Comparison of ENCODE assay signal across 9 mouse cellular contexts in genomic region chr5:124051899-124052491, GRCm38 (mm10). TPM values are rescaled to one million over a fixed set of nuclear protein-coding genes. Genes with fewer than 3 reads are reported as not detected.
DNase-seq lines count a peak whose midpoint lies in the region; ATAC-seq lines count a peak whose summit lies in the region.
"Had no signal": no experiment of that assay in that cellular context is flagged by ENCODE, and none has a peak within 500 bp of the region (broad histone marks: within the 10 kb centered on the region; RNA-seq: fewer than 3 reads in every experiment).

No protein-coding gene starts in this region.

- peak overlapping the region; percentile 59 for H3K4me2 ChIP-seq in heart, embryonic 13.5 days
- no peak overlapping the region for H3K4me2 ChIP-seq in lung, embryonic 15.5 days
- H3K4me2 ChIP-seq in stomach, embryonic 16.5 days (ENCODE audit: low read depth, low read length): no peak overlapping the region; the same call in 1 of the 2 replicates

- peaks cover 35% of the 10 kb centered on the region for H3K4me1 ChIP-seq in heart, embryonic 13.5 days
- peaks cover 14% of the 10 kb centered on the region; the same call in 1 of the 2 replicates for H3K4me1 ChIP-seq in lung, embryonic 15.5 days
- peaks cover 29% of the 10 kb centered on the region for H3K4me1 ChIP-seq in stomach, embryonic 16.5 days (ENCODE audit: control insufficient read depth, insufficient read depth, low read length)

- DNase-seq in heart, postnatal 36 days: no peak
- DNase-seq in c-Kit-positive CD71-negative TER-119-negative erythroid progenitor cells, embryonic 14.5 days (ENCODE audit: low read depth): peak; percentile 75
- DNase-seq in frontal cortex, postnatal 10 days (ENCODE audit: low spot score in 2 of 2): no peak
- no peak for DNase-seq in gastrocnemius, postnatal 36 days
- DNase-seq in testis, postnatal 14 days (ENCODE audit: low spot score): no peak

- H3K4me3 ChIP-seq in heart, embryonic 13.5 days: peak overlapping the region; percentile 32
- no peak overlapping the region for H3K4me3 ChIP-seq in lung, embryonic 15.5 days
- H3K4me3 ChIP-seq in stomach, embryonic 16.5 days (replicated peaks; ENCODE audit: low read length): no peak overlapping the region

- H3K9ac ChIP-seq in heart, embryonic 13.5 days: no peak overlapping the region; the same call in 1 of the 2 replicates
- H3K9ac ChIP-seq in lung, embryonic 15.5 days: no peak overlapping the region
- no peak overlapping the region; the same call in 1 of the 2 replicates for H3K9ac ChIP-seq in stomach, embryonic 16.5 days (ENCODE audit: low read length)

- WGBS in heart, embryonic 13.5 days: 55% methylated on average over 11 of the region's 11 CpGs
- 64% methylated on average over 11 of the region's 11 CpGs for WGBS in lung, embryonic 15.5 days
- WGBS in stomach, embryonic 16.5 days: 61% methylated on average over 11 of the region's 11 CpGs

- ATAC-seq in heart, embryonic 13.5 days (ENCODE audit: extremely low read depth, insufficient number of reproducible peaks, low FRiP score, low TSS enrichment): peak; percentile 89
- ATAC-seq in lung, embryonic 15.5 days (ENCODE audit: borderline replicate concordance, extremely low read depth, low FRiP score, low TSS enrichment): peak; percentile 40; the same call in 1 of the 2 replicates
- peak; percentile 72 for ATAC-seq in stomach, embryonic 16.5 days (ENCODE audit: insufficient read depth, low FRiP score)

- no peaks in the 10 kb centered on the region for H3K36me3 ChIP-seq in heart, embryonic 13.5 days
- no peaks in the 10 kb centered on the region for H3K36me3 ChIP-seq in lung, embryonic 15.5 days
- H3K36me3 ChIP-seq in stomach, embryonic 16.5 days (ENCODE audit: control insufficient read depth, insufficient read depth, low read length): no peaks in the 10 kb centered on the region

- 0 out of 2 replicates have a peak, but pooled peaks cover 6% of the 10 kb centered on the region for H3K9me3 ChIP-seq in heart, embryonic 13.5 days
- H3K9me3 ChIP-seq in lung, embryonic 15.5 days: no peaks in the 10 kb centered on the region
- no peaks in the 10 kb centered on the region for H3K9me3 ChIP-seq in stomach, embryonic 16.5 days (replicated peaks; ENCODE audit: control insufficient read depth, low read length)

- H3K27me3 ChIP-seq in heart, embryonic 13.5 days (replicated peaks): no peaks in the 10 kb centered on the region
- H3K27me3 ChIP-seq in lung, embryonic 15.5 days: no peaks in the 10 kb centered on the region
- no peaks in the 10 kb centered on the region for H3K27me3 ChIP-seq in stomach, embryonic 16.5 days (ENCODE audit: control insufficient read depth, insufficient read depth, low read length)

- peak overlapping the region; percentile 86 for H3K27ac ChIP-seq in heart, embryonic 13.5 days (replicated peaks)
- no peak overlapping the region for H3K27ac ChIP-seq in lung, embryonic 15.5 days
- H3K27ac ChIP-seq in stomach, embryonic 16.5 days (ENCODE audit: low read length): peak overlapping the region; percentile 53
- H3K27ac ChIP-seq: kidney, postnatal 0 days had no signal

- intact Hi-C loops in heart, postnatal 36 days (cut with DNase I): no loop called here
- intact Hi-C loops in gastrocnemius, postnatal 36 days (cut with DNase I): loop anchor here (2.0 kb wide), 1 partner anchor 21 kb away; no protein-coding TSS in a partner anchor

RNA-seq across cellular contexts. Expression of gene Vps37b, which starts 19.9 kb away (rescaled TPM):
- polyA plus RNA-seq in heart, embryonic 13.5 days (2015; fragmentation: Nextera tagmentation; extraction: Ambion mirVana): 51.2 and 52.2 TPM in 2 replicates
- 10 to 100 TPM; 19.6 to 25.0 TPM for total RNA-seq in heart, postnatal 36 days (2021)
- 38.1 and 41.3 TPM in 2 replicates for polyA plus RNA-seq in lung, embryonic 15.5 days (2015; fragmentation: Nextera tagmentation; extraction: Ambion mirVana)
- polyA plus RNA-seq in stomach, embryonic 16.5 days (2015; fragmentation: Nextera tagmentation; extraction: Ambion mirVana): 39.6 and 44.4 TPM in 2 replicates
- total RNA-seq in gastrocnemius, postnatal 36 days (2021): 1 to 10 TPM; 4.7 to 4.8 TPM

RNA-seq across cellular contexts. Expression of gene Abcb9, which starts 43.6 kb away (rescaled TPM):
- 1.6 and 1.7 TPM in 2 replicates for polyA plus RNA-seq in heart, embryonic 13.5 days (2015; fragmentation: Nextera tagmentation; extraction: Ambion mirVana)
- total RNA-seq in heart, postnatal 36 days (2021): 1 to 10 TPM; 7.6 to 8.3 TPM
- 1.9 and 3.6 TPM in 2 replicates for polyA plus RNA-seq in lung, embryonic 15.5 days (2015; fragmentation: Nextera tagmentation; extraction: Ambion mirVana)
- polyA plus RNA-seq in stomach, embryonic 16.5 days (2015; fragmentation: Nextera tagmentation; extraction: Ambion mirVana): 3.2 and 3.7 TPM in 2 replicates
- total RNA-seq in gastrocnemius, postnatal 36 days (2021): 1 to 10 TPM; 8.1 to 8.8 TPM
